Mouse (Mus musculus): ENCODE data around the gene Pccb.

Pccb gene

GRCm38 (mm10) chr9:101034448-101035098 is at the start of gene Pccb:
Gene Pccb (minus strand): TSS chr9:101034898.
- DNase-seq: peak; percentile 97

- no peak for DNase-seq
Observed at GRCm38 (mm10) chr9:101083728-101084127, 49.0 kb upstream of the Pccb start.

- DNase-seq: no peak
Observed at GRCm38 (mm10) chr9:101080046-101080685, 45.5 kb upstream of the Pccb start.

GRCm38 (mm10) chr9:101078579-101078978 is 43.9 kb upstream of the Pccb start:
- DNase-seq: no peak

- DNase-seq: no peak
Observed at GRCm38 (mm10) chr9:101077486-101077885, 42.8 kb upstream of the Pccb start.

- peak; percentile 45 for DNase-seq
Observed at GRCm38 (mm10) chr9:101076095-101076875, 41.6 kb upstream of the Pccb start.

GRCm38 (mm10) chr9:101075694-101076093 is 41.0 kb upstream of the Pccb start:
- no peak for DNase-seq

- DNase-seq: peak; percentile 51
Observed at GRCm38 (mm10) chr9:101075091-101075581, 40.4 kb upstream of the Pccb start.

- peak; percentile 87 for DNase-seq
Observed at GRCm38 (mm10) chr9:101074332-101075021, 39.8 kb upstream of the Pccb start.

GRCm38 (mm10) chr9:101073987-101074331 is 39.3 kb upstream of the Pccb start, which contains the start of gene Msl2:
Gene Msl2 (plus strand): TSS chr9:101074101.
- no peak for DNase-seq

- peak; percentile 99 for DNase-seq
Observed at GRCm38 (mm10) chr9:101073041-101073986, 38.6 kb upstream of the Pccb start.

- no peak for DNase-seq
Observed at GRCm38 (mm10) chr9:101072506-101072905, 37.8 kb upstream of the Pccb start.

- no peak for DNase-seq
Observed at GRCm38 (mm10) chr9:101069781-101070180, 35.1 kb upstream of the Pccb start.

GRCm38 (mm10) chr9:101065076-101065602 is 30.4 kb upstream of the Pccb start:
- DNase-seq: no peak

- no peak for DNase-seq
Observed at GRCm38 (mm10) chr9:101062253-101062780, 27.6 kb upstream of the Pccb start.

GRCm38 (mm10) chr9:101061035-101061434 is 26.3 kb upstream of the Pccb start:
- DNase-seq: no peak

- DNase-seq: no peak
Observed at GRCm38 (mm10) chr9:101057156-101057555, 22.5 kb upstream of the Pccb start.

- no peak for DNase-seq
Observed at GRCm38 (mm10) chr9:101053279-101053678, 18.6 kb upstream of the Pccb start.

GRCm38 (mm10) chr9:101052691-101053090 is 18.0 kb upstream of the Pccb start:
- no peak for DNase-seq

- no peak for DNase-seq
Observed at GRCm38 (mm10) chr9:101052007-101052406, 17.3 kb upstream of the Pccb start.

GRCm38 (mm10) chr9:101045710-101046338 is 11.1 kb upstream of the Pccb start:
- peak; percentile 40 for DNase-seq

Data from kidney, adult 18-20 months (tissue).